Comparison of ENCODE assay signal across 12 mouse cellular contexts in the genomic region with DNA sequence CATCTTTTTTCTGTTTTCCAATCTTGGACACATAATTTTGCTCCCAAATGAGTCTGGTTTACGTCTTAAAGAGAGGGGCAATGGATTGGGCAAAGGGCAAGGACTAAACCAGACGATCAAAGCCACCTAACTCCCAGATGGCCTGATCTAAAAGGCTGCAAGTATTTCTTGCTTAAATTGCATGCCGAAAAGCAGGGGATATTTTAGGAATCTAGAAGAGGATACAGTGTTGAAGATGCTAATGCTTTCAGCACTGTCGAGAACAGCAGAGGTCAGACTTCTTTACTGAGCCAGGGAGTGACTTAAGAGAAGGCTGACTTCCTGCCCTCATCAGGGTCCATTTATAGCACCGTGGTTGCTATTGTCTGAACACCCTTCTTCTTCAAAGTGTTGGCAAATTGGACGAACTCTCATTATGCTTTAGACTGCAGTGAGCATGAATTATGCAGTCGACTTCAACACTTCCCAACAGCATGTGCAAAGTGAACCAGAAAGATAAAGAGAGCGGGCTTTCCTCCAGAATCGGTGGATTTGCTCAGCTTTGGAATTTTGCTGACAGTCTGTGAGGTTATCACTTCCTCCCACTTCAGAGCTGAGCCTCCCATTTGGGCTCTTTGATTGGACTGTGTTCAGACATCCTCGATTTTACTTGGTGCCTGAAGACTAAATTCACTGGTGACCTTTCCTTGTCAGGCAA.
A peak's percentile ranks its signal among the peaks of the same experiment; 100 is the strongest.
DNase-seq lines count a peak whose midpoint lies in the region; ATAC-seq lines count a peak whose summit lies in the region.
"Had no signal": no experiment of that assay in that cellular context is flagged by ENCODE, and none has a peak within 500 bp of the region (broad histone marks: within the 10 kb centered on the region; RNA-seq: fewer than 3 reads in every experiment).

No protein-coding gene starts in this region.

- no peak for ATAC-seq in midbrain, embryonic 14.5 days (ENCODE audit: low FRiP score, low TSS enrichment)
- no peak for ATAC-seq in midbrain, embryonic 13.5 days
- ATAC-seq in hindbrain, embryonic 14.5 days (ENCODE audit: low FRiP score): no peak
- ATAC-seq: hindbrain, embryonic 16.5 days; midbrain, embryonic 15.5 days had no signal

- DNase-seq in midbrain, embryonic 14.5 days: peak; percentile 19
- DNase-seq in frontal cortex, postnatal 14 days (ENCODE audit: low spot score in 2 of 2): peak; percentile 13 to 16
- peak; percentile 40 for DNase-seq in layer of hippocampus, adult 9-10 months (ENCODE audit: low spot score)
- peak; percentile 23 for DNase-seq in right cerebral cortex, postnatal 25 days
- no peak for DNase-seq in adrenal gland, postnatal 14 days
- DNase-seq in hindbrain, embryonic 14.5 days (ENCODE audit: low spot score): no peak
- no peak for DNase-seq in ovary, postnatal 10 days (ENCODE audit: low spot score)
- DNase-seq: cerebellum, adult 9-11 months; lung, adult 18-20 months had no signal

- no peaks in the 10 kb centered on the region for H3K27me3 ChIP-seq in midbrain, embryonic 14.5 days (ENCODE audit: control insufficient read depth, insufficient read depth, low read length)
- no peaks in the 10 kb centered on the region for H3K27me3 ChIP-seq in midbrain, embryonic 13.5 days
- H3K27me3 ChIP-seq in hindbrain, embryonic 14.5 days (ENCODE audit: control insufficient read depth, insufficient read depth, low read length): no peaks in the 10 kb centered on the region
- H3K27me3 ChIP-seq: midbrain, embryonic 15.5 days had no signal

- H3K9me3 ChIP-seq in midbrain, embryonic 14.5 days (ENCODE audit: control insufficient read depth, low read length): no peaks in the 10 kb centered on the region
- no peaks in the 10 kb centered on the region for H3K9me3 ChIP-seq in midbrain, embryonic 13.5 days
- H3K9me3 ChIP-seq in hindbrain, embryonic 14.5 days (ENCODE audit: control insufficient read depth, low read length): no peaks in the 10 kb centered on the region
- H3K9me3 ChIP-seq: midbrain, embryonic 15.5 days had no signal

- WGBS in midbrain, embryonic 14.5 days: 61% methylated on average over 10 of the region's 10 CpGs
- whole genome bisulfite sequencing in midbrain, embryonic 13.5 days: 55% methylated on average over 10 of the region's 10 CpGs
- 59% methylated on average over 10 of the region's 10 CpGs for WGBS in hindbrain, embryonic 14.5 days

- H3K4me3 ChIP-seq in midbrain, embryonic 14.5 days (replicated peaks; ENCODE audit: low read depth, low read length): no peak overlapping the region
- H3K4me3 ChIP-seq in midbrain, embryonic 13.5 days (replicated peaks): no peak overlapping the region
- H3K4me3 ChIP-seq in hindbrain, embryonic 14.5 days (replicated peaks; ENCODE audit: low read length): no peak overlapping the region
- H3K4me3 ChIP-seq: midbrain, embryonic 15.5 days had no signal

- no peaks in the 10 kb centered on the region for H3K36me3 ChIP-seq in midbrain, embryonic 14.5 days (ENCODE audit: control insufficient read depth, insufficient read depth, low read length)
- no peaks in the 10 kb centered on the region for H3K36me3 ChIP-seq in midbrain, embryonic 13.5 days
- H3K36me3 ChIP-seq in hindbrain, embryonic 14.5 days (replicated peaks; ENCODE audit: control insufficient read depth, insufficient read depth): no peaks in the 10 kb centered on the region
- H3K36me3 ChIP-seq: midbrain, embryonic 15.5 days had no signal

- H3K27ac ChIP-seq in midbrain, embryonic 14.5 days (replicated peaks; ENCODE audit: low read depth, low read length): no peak overlapping the region
- no peak overlapping the region for H3K27ac ChIP-seq in midbrain, embryonic 13.5 days
- H3K27ac ChIP-seq in hindbrain, embryonic 14.5 days: no peak overlapping the region
- H3K27ac ChIP-seq: midbrain, embryonic 15.5 days had no signal

- H3K4me1 ChIP-seq in midbrain, embryonic 14.5 days (ENCODE audit: control insufficient read depth, insufficient read depth, low read length): 0 out of 2 replicates have a peak, but pooled peaks cover 3% of the 10 kb centered on the region
- H3K4me1 ChIP-seq in midbrain, embryonic 13.5 days (replicated peaks): 0 out of 2 replicates have a peak, but pooled peaks cover 4% of the 10 kb centered on the region
- H3K4me1 ChIP-seq in hindbrain, embryonic 14.5 days (replicated peaks; ENCODE audit: control insufficient read depth, insufficient read depth, low read length): no peaks in the 10 kb centered on the region
- H3K4me1 ChIP-seq: midbrain, embryonic 15.5 days had no signal

- H3K4me2 ChIP-seq in midbrain, embryonic 14.5 days (ENCODE audit: low read length): no peak overlapping the region
- no peak overlapping the region for H3K4me2 ChIP-seq in midbrain, embryonic 13.5 days (replicated peaks)
- no peak overlapping the region for H3K4me2 ChIP-seq in hindbrain, embryonic 14.5 days (replicated peaks)
- H3K4me2 ChIP-seq: midbrain, embryonic 15.5 days had no signal

- no peak overlapping the region for H3K9ac ChIP-seq in midbrain, embryonic 14.5 days (replicated peaks; ENCODE audit: low read length)
- H3K9ac ChIP-seq in midbrain, embryonic 13.5 days (replicated peaks): no peak overlapping the region
- no peak overlapping the region for H3K9ac ChIP-seq in hindbrain, embryonic 14.5 days
- H3K9ac ChIP-seq: midbrain, embryonic 15.5 days had no signal

Comparison
In these comparisons a context has a peak if more than half of its experiments do, and no peak if none do; other contexts are left out.
1. DNase-seq: peak in midbrain, embryonic 14.5 days (single experiment), frontal cortex, postnatal 14 days (2 of 2), layer of hippocampus, adult 9-10 months (single experiment) and right cerebral cortex, postnatal 25 days (single experiment); none in adrenal gland, postnatal 14 days (single experiment), hindbrain, embryonic 14.5 days (single experiment) and ovary, postnatal 10 days (single experiment).